Mouse (Mus musculus) gonadal fat pad, adult 2 months (tissue): ENCODE results near the gene Mre11a. TPM values are rescaled to one million over a fixed set of nuclear protein-coding genes. Genes with fewer than 3 reads are reported as not detected.
"Not testable (repeated sequence)": the region's sequence is repeated elsewhere in the genome, so short reads cannot be mapped to it uniquely, and the experiment has no call there.

ENCODE experiments used
- DNase-seq: peaks from one replicate; pipeline ENCODE4 v3.0.0-alpha.2; 2012; ENCODE audit warnings: low read depth
- polyA plus RNA-seq: library from polyadenylated mRNA; depleted of rRNA; stranded (reverse); fragments of >200 nt; gene quantifications from 2 replicates; pipeline ENCODE4 v1.2.3, GENCODE M21; 2012; rRNA removed

Gene Mre11a
- polyA plus RNA-seq, 1 experiment = 5.3 TPM

- no peak for DNase-seq
Observed at GRCm38 (mm10) chr9:14870377-14870776, 85.9 kb downstream of the Mre11a start.

GRCm38 (mm10) chr9:14870802-14871201, 86.3 kb downstream of the Mre11a start:
- DNase-seq = no peak

DNA sequence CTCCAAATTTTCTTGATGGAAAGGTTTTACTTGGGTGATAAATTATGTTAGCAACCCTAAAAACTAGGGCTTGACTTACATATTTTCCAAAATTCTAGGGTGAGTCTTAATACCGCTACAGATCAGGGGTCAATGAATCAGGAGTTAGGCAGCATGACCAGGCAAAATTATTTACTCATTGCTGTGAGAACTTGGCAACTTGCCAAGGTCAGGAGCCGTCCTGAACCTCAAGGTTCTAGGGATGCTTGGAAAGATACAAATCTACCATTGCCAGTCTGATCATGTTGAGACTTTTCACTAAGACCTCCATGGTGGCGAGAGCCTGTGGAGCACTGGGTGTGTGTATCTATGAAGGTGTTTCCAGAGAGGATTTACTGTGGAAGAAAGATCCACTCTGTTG, 87.1 kb downstream of the Mre11a start:
- DNase-seq = no peak

- DNase-seq = no peak
Observed at GRCm38 (mm10) chr9:14872181-14872930, 87.9 kb downstream of the Mre11a start.

DNA sequence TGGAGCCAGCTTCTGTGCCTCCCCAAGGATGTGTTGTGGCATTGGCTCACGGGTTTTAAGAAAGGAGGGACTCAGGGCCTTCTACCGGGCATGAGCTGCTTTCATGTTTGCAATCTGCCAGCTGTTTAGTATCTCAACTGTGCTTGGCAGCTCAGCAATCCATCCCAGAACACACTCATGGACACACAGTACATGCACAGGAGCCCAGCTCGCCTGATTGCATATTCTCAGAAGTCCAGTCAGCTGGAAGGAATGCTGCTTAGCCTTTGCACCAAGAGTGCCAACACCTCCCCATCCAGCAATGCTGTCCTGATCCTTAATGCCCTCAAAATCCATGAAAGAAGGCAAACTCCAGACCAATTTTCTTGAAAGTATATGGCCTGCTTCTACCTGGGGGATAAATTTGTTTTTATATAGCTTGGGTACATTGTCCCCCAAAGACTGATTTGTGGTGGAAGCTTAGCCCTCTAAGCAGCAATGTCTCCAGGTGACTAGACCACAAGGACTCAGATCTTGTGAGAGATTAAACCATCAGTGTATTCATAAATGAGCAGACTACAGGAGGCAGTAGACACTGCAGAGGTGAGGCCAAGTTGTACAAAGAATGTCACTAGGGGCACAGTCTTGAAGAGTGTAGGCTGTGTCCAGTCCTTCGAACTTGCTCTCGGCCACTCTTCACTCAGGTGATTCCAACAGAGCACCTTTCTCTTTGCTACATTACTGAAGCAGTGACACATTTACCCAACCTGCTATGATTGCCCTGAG, 91.5 kb downstream of the Mre11a start:
- no peak for DNase-seq

- DNase-seq = not testable (repeated sequence)
Observed at GRCm38 (mm10) chr9:14876566-14876965, 92.1 kb downstream of the Mre11a start.

GRCm38 (mm10) chr9:14884641-14885040, 100.2 kb downstream of the Mre11a start:
- no peak for DNase-seq

DNA sequence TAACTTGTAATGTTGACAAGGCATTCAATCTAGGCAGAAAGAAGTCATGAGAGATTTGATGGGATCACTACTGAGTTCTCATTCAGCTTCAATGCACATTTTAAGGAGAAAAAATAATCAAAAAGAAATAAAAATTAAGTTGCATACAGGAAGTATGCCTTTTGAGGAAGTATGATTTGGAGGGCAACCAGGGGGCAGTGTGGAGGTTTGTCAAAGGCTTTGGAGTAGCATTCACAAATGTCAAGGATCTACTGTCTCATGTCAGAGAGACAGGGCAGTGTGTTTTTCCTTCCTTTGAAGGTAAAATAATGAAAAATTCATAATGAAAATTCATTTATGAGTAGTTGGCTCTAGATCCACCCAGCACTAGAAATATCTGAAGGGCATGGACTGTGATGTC, 100.7 kb downstream of the Mre11a start:
- DNase-seq = no peak

- no peak for DNase-seq
Observed at GRCm38 (mm10) chr9:14885954-14886353, 101.5 kb downstream of the Mre11a start.

Other genes starting within 250 kb of the Mre11a start
- 39.4 and 42.4 TPM in 2 replicates for gene Amotl1, start 139.6 kb upstream of the Mre11a start, polyA plus RNA-seq
- 7.1 and 7.4 TPM in 2 replicates for gene Piwil4, start 43.9 kb upstream of the Mre11a start, polyA plus RNA-seq
- gene Fut4, start 32.3 kb upstream of the Mre11a start, polyA plus RNA-seq = 12.0 and 18.6 TPM in 2 replicates
- 0.41 and 0.99 TPM in 2 replicates for gene 1700012B09Rik, start 13.6 kb upstream of the Mre11a start, polyA plus RNA-seq
- gene Ankrd49, start 202 bp downstream of the Mre11a start, polyA plus RNA-seq = 8.7 and 10.8 TPM in 2 replicates
- gene Gpr83, start 75.6 kb downstream of the Mre11a start, polyA plus RNA-seq = 0.05 TPM in 1 of 2 replicates, not detected in the other
- gene Izumo1r, start 119.3 kb downstream of the Mre11a start, polyA plus RNA-seq = 0.85 and 0.89 TPM in 2 replicates